Mouse (Mus musculus): Measurements from ENCODE around the gene Ppard. TPM values are rescaled to one million over a fixed set of nuclear protein-coding genes. Genes with fewer than 3 reads are reported as not detected.
A peak's percentile ranks its signal among the peaks of the same experiment; 100 is the strongest.

Gene Ppard
- polyA plus RNA-seq, 1 experiment: 24.2 TPM

- H3K4me3 ChIP-seq (ENCODE audit: insufficient read depth, low read length): no peak overlapping the region
- TF ChIP-seq CTCF (IDR thresholded peaks at IDR 0.05; ENCODE audit: extremely low read depth, insufficient read depth, low read length) (no peak), POLR2A (IDR thresholded peaks at IDR 0.05; ENCODE audit: extremely low read depth, insufficient read depth, low read length) (no peak)
- H3K4me1 ChIP-seq (ENCODE audit: control insufficient read depth, insufficient read depth, low read length): peaks cover 2% of the 10 kb centered on the region
- no peak overlapping the region for H3K27ac ChIP-seq (ENCODE audit: insufficient read depth, low read length)
Measured at GRCm38 (mm10) chr17:28337547-28337946, 105.0 kb downstream of the Ppard start.

GRCm38 (mm10) chr17:28340578-28340977 is 108.1 kb downstream of the Ppard start:
- Histone ChIP-seq H3K4me1 (ENCODE audit: control insufficient read depth, insufficient read depth, low read length) (no peaks in the 10 kb centered on the region), H3K4me3 (ENCODE audit: insufficient read depth, low read length) (no peak overlapping the region), H3K27ac (ENCODE audit: insufficient read depth, low read length) (no peak overlapping the region)
- TF ChIP-seq POLR2A (IDR thresholded peaks at IDR 0.05; ENCODE audit: extremely low read depth, insufficient read depth, low read length) (no peak), CTCF (IDR thresholded peaks at IDR 0.05; ENCODE audit: extremely low read depth, insufficient read depth, low read length) (no peak)

DNA sequence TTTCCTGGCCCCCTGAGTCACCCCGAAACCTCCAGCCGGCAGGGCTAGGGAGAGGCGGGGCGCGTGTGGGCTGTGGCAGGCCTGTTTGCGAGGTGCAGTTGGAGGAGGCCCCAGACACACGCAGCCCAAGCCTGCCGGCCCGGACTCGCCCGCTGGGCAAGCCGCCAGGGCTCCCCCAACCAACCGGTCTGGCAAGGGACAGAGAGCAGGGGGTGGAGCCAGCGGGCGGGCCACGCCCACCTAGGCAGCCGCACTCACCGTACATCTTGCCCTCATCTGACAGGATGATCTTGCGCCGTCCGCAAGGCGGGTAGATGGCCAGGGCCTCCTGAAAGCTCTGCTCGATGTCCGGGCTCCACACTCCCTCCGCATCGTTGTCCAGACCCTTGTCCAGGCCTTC is 108.6 kb downstream of the Ppard start:
- Histone ChIP-seq H3K27ac (ENCODE audit: insufficient read depth, low read length) (no peak overlapping the region), H3K4me3 (ENCODE audit: insufficient read depth, low read length) (no peak overlapping the region), H3K4me1 (ENCODE audit: control insufficient read depth, insufficient read depth, low read length) (no peaks in the 10 kb centered on the region)
- no peak for TF ChIP-seq CTCF (IDR thresholded peaks at IDR 0.05; ENCODE audit: extremely low read depth, insufficient read depth, low read length)
- TF ChIP-seq POLR2A (IDR thresholded peaks at IDR 0.05; ENCODE audit: extremely low read depth, insufficient read depth, low read length): no peak

DNA sequence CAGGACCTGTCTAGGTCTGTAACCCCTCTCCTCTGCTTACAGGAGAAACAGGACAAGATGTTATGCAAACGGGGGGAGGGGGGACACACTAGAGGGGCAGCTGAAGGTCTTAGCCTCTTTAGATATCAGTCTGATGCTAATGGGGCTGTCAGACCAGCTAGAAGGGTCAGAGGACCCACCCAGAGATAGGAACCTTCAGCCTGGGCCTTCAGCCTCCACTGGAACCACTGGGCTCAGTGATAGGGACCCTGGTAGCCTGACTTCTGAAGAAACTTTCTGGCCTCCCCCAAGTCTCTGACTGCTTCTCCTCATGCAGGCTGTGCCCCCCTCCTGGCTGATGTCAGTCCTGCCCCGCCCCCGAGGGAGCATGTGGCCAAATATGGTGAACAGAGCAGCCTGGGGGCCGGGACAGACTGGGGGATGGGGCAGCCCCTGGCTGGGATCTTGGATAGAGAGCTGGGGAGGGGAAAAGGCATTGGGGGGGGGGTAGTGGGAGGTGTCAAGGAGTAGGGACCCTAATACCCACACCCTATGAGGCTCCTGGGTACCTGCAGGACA is 111.6 kb downstream of the Ppard start:
- no peak for TF ChIP-seq CTCF (IDR thresholded peaks at IDR 0.05; ENCODE audit: extremely low read depth, insufficient read depth, low read length)
- no peak for TF ChIP-seq POLR2A (IDR thresholded peaks at IDR 0.05; ENCODE audit: extremely low read depth, insufficient read depth, low read length)
- no peaks in the 10 kb centered on the region for H3K4me1 ChIP-seq (ENCODE audit: control insufficient read depth, insufficient read depth, low read length)
- no peak overlapping the region for H3K27ac ChIP-seq (ENCODE audit: insufficient read depth, low read length)
- no peak overlapping the region for H3K4me3 ChIP-seq (ENCODE audit: insufficient read depth, low read length)

DNA sequence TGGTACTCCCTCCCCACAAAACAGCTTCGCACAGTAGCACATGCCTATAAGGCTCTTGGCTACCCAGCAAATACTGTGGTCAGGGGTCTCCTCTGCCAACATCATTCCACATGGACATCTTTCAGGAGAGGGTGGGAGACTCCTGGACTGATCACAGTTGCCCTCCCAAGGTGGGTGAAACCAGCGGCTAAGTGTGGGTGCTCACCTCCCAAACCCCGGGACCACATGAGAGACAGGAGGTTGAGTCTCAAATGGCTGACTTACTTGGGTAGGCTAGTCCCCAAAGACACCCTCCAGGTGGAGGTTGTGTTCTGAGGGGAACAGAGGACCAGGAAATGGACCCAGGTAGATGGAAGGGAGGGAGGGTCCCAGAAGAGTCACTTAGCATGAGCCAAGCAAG is 112.2 kb downstream of the Ppard start:
- no peaks in the 10 kb centered on the region for H3K4me1 ChIP-seq (ENCODE audit: control insufficient read depth, insufficient read depth, low read length)
- H3K27ac ChIP-seq (ENCODE audit: insufficient read depth, low read length): no peak overlapping the region
- no peak overlapping the region for H3K4me3 ChIP-seq (ENCODE audit: insufficient read depth, low read length)
- TF ChIP-seq POLR2A (IDR thresholded peaks at IDR 0.05; ENCODE audit: extremely low read depth, insufficient read depth, low read length): no peak

DNA sequence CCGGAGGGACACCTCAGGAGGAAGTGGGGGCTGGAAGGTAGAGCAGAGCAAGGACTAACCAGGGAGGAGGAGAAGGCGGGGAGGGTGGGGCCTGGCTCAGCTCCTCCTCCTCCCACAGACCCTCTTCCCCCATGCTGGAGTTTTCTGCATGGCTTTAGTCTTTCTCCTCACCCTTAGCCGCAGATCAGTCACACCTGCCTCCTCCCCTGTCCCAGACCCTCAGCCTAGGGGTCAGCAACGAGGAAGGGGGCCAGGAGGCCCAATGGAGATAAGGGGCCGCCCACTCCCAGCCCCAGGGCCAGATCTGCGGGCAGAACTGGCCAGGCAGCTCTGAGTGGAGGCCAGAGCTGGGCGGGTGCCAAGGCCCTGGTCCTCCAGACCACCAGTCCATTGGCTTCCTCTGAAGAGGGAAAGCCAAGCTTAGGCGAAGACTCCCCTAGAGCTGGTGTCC is 112.8 kb downstream of the Ppard start:
- no peak for TF ChIP-seq CTCF (IDR thresholded peaks at IDR 0.05; ENCODE audit: extremely low read depth, insufficient read depth, low read length)
- no peak for TF ChIP-seq POLR2A (IDR thresholded peaks at IDR 0.05; ENCODE audit: extremely low read depth, insufficient read depth, low read length)
- no peaks in the 10 kb centered on the region for H3K4me1 ChIP-seq (ENCODE audit: control insufficient read depth, insufficient read depth, low read length)
- no peak overlapping the region for H3K27ac ChIP-seq (ENCODE audit: insufficient read depth, low read length)
- H3K4me3 ChIP-seq (ENCODE audit: insufficient read depth, low read length): no peak overlapping the region

DNA sequence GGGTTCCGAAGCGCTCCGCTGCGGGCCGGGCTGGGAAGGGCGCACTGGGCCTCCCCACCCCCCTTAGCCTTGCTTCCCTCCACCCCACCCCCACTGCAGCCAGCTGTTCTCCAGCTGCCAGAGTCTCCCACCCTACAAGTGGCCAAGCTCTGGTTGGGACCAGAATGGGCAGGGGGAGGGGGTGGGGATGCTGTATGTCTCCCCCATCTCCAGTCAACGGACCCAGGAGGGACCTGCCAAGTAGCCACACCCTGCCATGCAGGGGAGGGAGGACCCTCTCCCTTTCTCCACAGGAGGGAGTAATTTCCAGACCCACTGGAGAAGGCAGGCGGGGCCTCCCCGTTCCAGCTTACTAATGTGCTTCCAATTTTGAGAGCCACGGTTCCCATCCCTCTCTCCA is 113.4 kb downstream of the Ppard start:
- H3K4me1 ChIP-seq (ENCODE audit: control insufficient read depth, insufficient read depth, low read length): no peaks in the 10 kb centered on the region
- no peak overlapping the region for H3K4me3 ChIP-seq (ENCODE audit: insufficient read depth, low read length)
- TF ChIP-seq CTCF (IDR thresholded peaks at IDR 0.05; ENCODE audit: extremely low read depth, insufficient read depth, low read length) (no peak), POLR2A (IDR thresholded peaks at IDR 0.05; ENCODE audit: extremely low read depth, insufficient read depth, low read length) (no peak)

GRCm38 (mm10) chr17:28347327-28347726 is 114.8 kb downstream of the Ppard start:
- H3K27ac ChIP-seq (ENCODE audit: insufficient read depth, low read length): no peak overlapping the region
- no peaks in the 10 kb centered on the region for H3K4me1 ChIP-seq (ENCODE audit: control insufficient read depth, insufficient read depth, low read length)
- TF ChIP-seq POLR2A (IDR thresholded peaks at IDR 0.05; ENCODE audit: extremely low read depth, insufficient read depth, low read length) (no peak), CTCF (IDR thresholded peaks at IDR 0.05; ENCODE audit: extremely low read depth, insufficient read depth, low read length) (no peak)
- no peak overlapping the region for H3K4me3 ChIP-seq (ENCODE audit: insufficient read depth, low read length)

More for the DNA sequence above, 113.4 kb downstream of the Ppard start:
- H3K27ac ChIP-seq (ENCODE audit: insufficient read depth, low read length): no peak overlapping the region

- TF ChIP-seq POLR2A (IDR thresholded peaks at IDR 0.05; ENCODE audit: extremely low read depth, insufficient read depth, low read length): no peak
- no peak for TF ChIP-seq CTCF (IDR thresholded peaks at IDR 0.05; ENCODE audit: extremely low read depth, insufficient read depth, low read length)
- H3K4me1 ChIP-seq (ENCODE audit: control insufficient read depth, insufficient read depth, low read length): no peaks in the 10 kb centered on the region
Measured at GRCm38 (mm10) chr17:28348211-28348610, 115.7 kb downstream of the Ppard start.

DNA sequence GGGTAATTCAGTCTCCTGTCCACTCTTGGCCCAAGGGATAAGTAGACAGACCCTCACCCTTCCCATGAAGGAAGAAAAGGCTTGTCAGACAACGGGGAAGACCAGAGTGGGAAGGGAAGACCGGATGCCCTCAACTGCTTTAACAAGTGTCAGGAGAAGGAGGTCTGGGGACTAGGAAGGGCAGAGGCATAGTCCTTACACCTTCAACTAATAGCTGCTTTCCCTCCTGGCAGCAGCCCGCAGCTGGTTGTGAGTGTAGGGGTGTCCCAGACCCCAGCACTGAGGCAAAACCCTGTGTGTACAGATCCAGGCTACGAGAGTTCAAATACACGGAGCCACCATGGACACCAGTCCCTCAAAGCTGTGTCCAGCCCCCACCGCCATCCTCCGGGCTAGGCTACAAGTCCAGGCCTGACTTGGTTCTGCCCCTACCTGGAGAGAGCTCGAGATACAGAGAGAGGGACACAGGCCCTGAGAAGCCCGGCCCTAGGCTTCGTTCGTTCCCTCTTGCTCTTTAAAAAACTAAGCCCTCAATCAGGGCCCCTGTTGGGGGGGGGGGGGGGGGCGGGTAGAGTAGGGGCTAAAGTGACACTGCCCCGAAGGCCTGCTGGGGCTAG is 116.9 kb downstream of the Ppard start:
- Histone ChIP-seq H3K4me3 (ENCODE audit: insufficient read depth, low read length) (peak overlapping the region; percentile 40; the same call in 1 of the 2 replicates), H3K27ac (ENCODE audit: insufficient read depth, low read length) (no peak overlapping the region), H3K4me1 (ENCODE audit: control insufficient read depth, insufficient read depth, low read length) (no peaks in the 10 kb centered on the region)
- TF ChIP-seq CTCF (IDR thresholded peaks at IDR 0.05; ENCODE audit: extremely low read depth, insufficient read depth, low read length) (no peak), POLR2A (IDR thresholded peaks at IDR 0.05; ENCODE audit: extremely low read depth, insufficient read depth, low read length) (no peak)

More at GRCm38 (mm10) chr17:28348211-28348610, 115.7 kb downstream of the Ppard start:
- H3K27ac ChIP-seq (ENCODE audit: insufficient read depth, low read length): no peak overlapping the region
- no peak overlapping the region for H3K4me3 ChIP-seq (ENCODE audit: insufficient read depth, low read length)

All from cortical plate, adult 2 months (tissue).